Mouse (Mus musculus) C2C12 (cell line): Measurements from ENCODE around the gene Trp53tg5. TPM values are rescaled to one million over a fixed set of nuclear protein-coding genes. Genes with fewer than 3 reads are reported as not detected.

Experiments
- H3K27me3 ChIP-seq: one replicate; pipeline ENCODE4 v1.6.1; 2011; ENCODE audit not compliant: control insufficient read depth, insufficient read depth, insufficient read length
- H3K36me3 ChIP-seq: one replicate; pipeline ENCODE4 v1.6.1; 2011; ENCODE audit not compliant: control insufficient read depth, insufficient read depth
- H3K4me3 ChIP-seq: one replicate; pipeline ENCODE4 v1.5.1; 2011; ENCODE audit warnings: mild to moderate bottlenecking, control low read depth; ENCODE audit not compliant: poor library complexity, insufficient read depth, severe bottlenecking
- H3K79me2 ChIP-seq: one replicate; pipeline ENCODE4 v1.6.1; 2011; ENCODE audit not compliant: control insufficient read depth, insufficient read depth
- H3K79me3 ChIP-seq: one replicate; pipeline ENCODE4 v1.6.1; 2011; ENCODE audit warnings: low read depth, control low read depth
- H3ac ChIP-seq: one replicate; pipeline ENCODE3; 2011; ENCODE audit warnings: low read depth; ENCODE audit not compliant: control insufficient read depth, insufficient read length
- CEBPB ChIP-seq: IDR thresholded peaks from one replicate; pipeline ENCODE4 v1.6.1; 2011; ENCODE audit warnings: low read depth, mild to moderate bottlenecking, control low read depth, moderate library complexity
- CTCF ChIP-seq: IDR thresholded peaks from one replicate; pipeline ENCODE4 v1.5.1; 2011; ENCODE audit not compliant: control insufficient read depth, insufficient read depth, insufficient read length
- FOSL1 ChIP-seq: IDR thresholded peaks from one replicate; pipeline ENCODE4 v1.8.0; 2011; ENCODE audit warnings: mild to moderate bottlenecking, low read length; ENCODE audit not compliant: poor library complexity, insufficient read depth, severe bottlenecking
- MAX ChIP-seq: IDR thresholded peaks from one replicate; pipeline ENCODE4 v1.6.1; 2011; ENCODE audit warnings: mild to moderate bottlenecking, control low read depth
- MYOD1 ChIP-seq: IDR thresholded peaks from one replicate; pipeline ENCODE4 v1.6.1; 2011; ENCODE audit warnings: low read depth; ENCODE audit not compliant: control insufficient read depth, insufficient read length
- MYOG ChIP-seq: IDR thresholded peaks from one replicate; pipeline ENCODE4 v1.6.1; 2011; ENCODE audit not compliant: control insufficient read depth, insufficient read length; ENCODE audit errors: extremely low read depth
- USF1 ChIP-seq: IDR thresholded peaks from one replicate; pipeline ENCODE4 v1.6.1; 2011; ENCODE audit warnings: low read depth, mild to moderate bottlenecking, control low read depth, moderate library complexity
- polyA plus RNA-seq: library from polyadenylated mRNA; unstranded; fragments of >200 nt; fragmentation: generic; extraction: Trizol; gene quantifications from one replicate; pipeline ENCODE4 v1.2.1, GENCODE M21; 2012; ENCODE audit warnings: missing spikeins

The Trp53tg5 gene
- polyA plus RNA-seq, 1 experiment, result not detected

- peak overlapping the region; percentile 78 for H3ac ChIP-seq
- no peaks in the 10 kb centered on the region for H3K27me3 ChIP-seq
- H3K79me3 ChIP-seq, result peaks cover 45% of the 10 kb centered on the region
- H3K36me3 ChIP-seq, result peaks cover 4% of the 10 kb centered on the region
- TF ChIP-seq MAX (peak; percentile 33), USF1 (no peak)
- peak overlapping the region; percentile 94 for H3K4me3 ChIP-seq
- H3K79me2 ChIP-seq, result peaks cover 50% of the 10 kb centered on the region
Observed at GRCm38 (mm10) chr2:164443051-164443437, 30.5 kb downstream of the Trp53tg5 start.

GRCm38 (mm10) chr2:164442315-164443050 lies 31.0 kb downstream of the Trp53tg5 start:
- H3K4me3 ChIP-seq, result peak overlapping the region; percentile 94
- H3K79me3 ChIP-seq, result peaks cover 51% of the 10 kb centered on the region
- H3K36me3 ChIP-seq, result peaks cover 4% of the 10 kb centered on the region
- peaks cover 56% of the 10 kb centered on the region for H3K79me2 ChIP-seq
- TF ChIP-seq MYOG (no peak), CEBPB (no peak), CTCF (no peak), FOSL1 (no peak), MYOD1 (no peak), MAX (no peak), USF1 (no peak)
- no peaks in the 10 kb centered on the region for H3K27me3 ChIP-seq
- H3ac ChIP-seq, result peak overlapping the region; percentile 78

- Histone ChIP-seq H3K27me3 (no peaks in the 10 kb centered on the region), H3K4me3 (peak overlapping the region; percentile 94), H3ac (peak overlapping the region; percentile 78), H3K36me3 (peaks cover 4% of the 10 kb centered on the region), H3K79me3 (peaks cover 58% of the 10 kb centered on the region), H3K79me2 (peaks cover 63% of the 10 kb centered on the region)
- TF ChIP-seq USF1 (no peak), CTCF (no peak), MYOD1 (no peak), FOSL1 (no peak), CEBPB (no peak), MYOG (no peak), MAX (no peak)
Observed at GRCm38 (mm10) chr2:164441731-164442130, 31.8 kb downstream of the Trp53tg5 start.

GRCm38 (mm10) chr2:164441155-164441554 lies 32.4 kb downstream of the Trp53tg5 start:
- Histone ChIP-seq H3ac (peak overlapping the region; percentile 78), H3K79me3 (peaks cover 64% of the 10 kb centered on the region), H3K4me3 (peak overlapping the region; percentile 94), H3K36me3 (peaks cover 4% of the 10 kb centered on the region), H3K79me2 (peaks cover 69% of the 10 kb centered on the region), H3K27me3 (no peaks in the 10 kb centered on the region)
- TF ChIP-seq USF1 (peak; percentile 89), CTCF (no peak), MYOD1 (peak; percentile 98), CEBPB (no peak), MAX (peak; percentile 96), MYOG (no peak), FOSL1 (peak; percentile 39)

- Histone ChIP-seq H3K79me2 (peaks cover 77% of the 10 kb centered on the region), H3K36me3 (peaks cover 8% of the 10 kb centered on the region), H3K79me3 (peaks cover 72% of the 10 kb centered on the region), H3K4me3 (peak overlapping the region; percentile 94), H3ac (no peak overlapping the region), H3K27me3 (no peaks in the 10 kb centered on the region)
- TF ChIP-seq FOSL1 (no peak), MAX (no peak), CTCF (no peak), MYOG (no peak), USF1 (no peak), CEBPB (no peak), MYOD1 (no peak)
Observed at GRCm38 (mm10) chr2:164440314-164440713, 33.2 kb downstream of the Trp53tg5 start.

- Histone ChIP-seq H3K79me3 (peaks cover 85% of the 10 kb centered on the region), H3K79me2 (peaks cover 90% of the 10 kb centered on the region), H3ac (peak overlapping the region; percentile 10), H3K36me3 (peaks cover 10% of the 10 kb centered on the region), H3K4me3 (no peak overlapping the region), H3K27me3 (no peaks in the 10 kb centered on the region)
- TF ChIP-seq CEBPB, result peak; percentile 73
- no peak for TF ChIP-seq CTCF
- peak; percentile 35 for TF ChIP-seq MYOD1
- peak; percentile 62 for TF ChIP-seq FOSL1
- TF ChIP-seq MAX, result peak; percentile 45
Observed at GRCm38 (mm10) chr2:164439001-164439421, 34.5 kb downstream of the Trp53tg5 start.
